Mouse (Mus musculus): ENCODE measurements around the gene Ggt6. TPM values are rescaled to one million over a fixed set of nuclear protein-coding genes. Genes with fewer than 3 reads are reported as not detected.
"Not testable (repeated sequence)": the region's sequence is repeated elsewhere in the genome, so short reads cannot be mapped to it uniquely, and the experiment has no call there.

Gene Ggt6
- polyA plus RNA-seq, 1 experiment: 7.0 TPM

DNA sequence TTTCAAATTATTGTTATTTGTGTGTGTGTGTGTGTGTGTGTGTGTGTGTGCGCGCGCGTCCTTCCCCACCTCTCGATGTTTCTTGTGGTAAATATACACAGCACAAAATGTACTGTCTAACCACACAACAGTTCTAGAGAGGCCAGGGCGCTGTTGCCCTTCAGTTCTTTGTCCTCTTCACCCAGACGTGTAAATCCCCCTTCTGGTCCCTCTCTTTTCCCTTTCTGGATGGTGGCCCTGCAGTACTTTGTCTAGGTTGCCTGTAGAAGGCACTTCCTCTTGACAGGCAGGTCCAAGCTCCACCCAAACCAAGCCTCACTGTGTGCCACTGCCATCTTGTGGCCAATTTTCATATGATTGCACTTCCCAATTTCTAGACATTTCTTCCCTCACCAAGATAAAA, 6.0 kb upstream of the Ggt6 start:
- DNase-seq: peak; percentile 72
- WGBS: 25% methylated on average over 7 of the region's 7 CpGs

DNA sequence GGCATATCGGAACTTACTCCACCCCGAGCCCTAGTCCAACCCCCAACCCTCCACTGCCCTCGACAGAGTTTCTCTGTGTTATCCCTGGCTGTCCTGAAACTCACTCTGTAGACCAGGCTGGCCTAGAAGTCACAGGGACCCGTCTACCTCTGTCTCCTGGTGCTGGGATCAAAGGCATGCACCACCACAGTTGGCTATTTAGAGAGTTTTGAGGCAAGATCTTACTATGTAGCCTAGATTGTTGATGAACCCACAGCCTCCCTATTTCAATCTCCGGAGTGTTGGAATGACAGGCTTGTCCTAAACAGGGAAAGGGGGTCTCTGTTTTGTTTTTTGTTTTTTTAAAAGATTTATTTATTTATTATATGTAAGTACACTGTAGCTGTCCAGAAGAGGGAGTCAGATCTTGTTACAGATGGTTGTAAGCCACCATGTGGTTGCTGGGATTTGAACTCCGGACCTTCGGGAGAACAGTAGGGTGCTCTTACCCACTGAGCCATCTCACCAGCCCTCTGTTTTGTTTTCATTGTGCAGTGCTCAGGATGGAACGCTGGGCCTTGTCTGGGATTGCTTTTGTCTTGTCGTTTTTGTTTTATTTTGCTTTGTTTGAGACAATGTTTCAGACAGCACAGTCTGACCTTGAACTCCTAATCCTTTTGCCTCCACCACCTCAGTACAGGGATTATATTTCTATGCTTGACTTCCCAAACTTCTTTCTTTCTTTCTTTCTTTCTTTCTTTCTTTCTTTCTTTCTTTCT, 4.8 kb upstream of the Ggt6 start:
- 68% methylated on average over 9 of the region's 9 CpGs for WGBS
- not testable (repeated sequence) for H3K4me3 ChIP-seq (replicated peaks; ENCODE audit: extremely low read depth, low read depth, low read length); DNase-seq; H3K4me1 ChIP-seq (ENCODE audit: control insufficient read depth, insufficient read depth, low read length)

More for the DNA sequence above, 6.0 kb upstream of the Ggt6 start:
- Histone ChIP-seq H3K4me3 (replicated peaks; ENCODE audit: extremely low read depth, low read depth, low read length) (peak overlapping the region; percentile 27), H3K4me1 (ENCODE audit: control insufficient read depth, insufficient read depth, low read length) (no peaks in the 10 kb centered on the region)
- TF ChIP-seq CTCF (IDR thresholded peaks at IDR 0.05; ENCODE audit: insufficient read depth, low read length): peak; percentile 95
- no peak for TF ChIP-seq POLR2A (IDR thresholded peaks at IDR 0.05; ENCODE audit: borderline replicate concordance, extremely low read depth, low read depth, low read length)

- TF ChIP-seq POLR2A (IDR thresholded peaks at IDR 0.05; ENCODE audit: borderline replicate concordance, extremely low read depth, low read depth, low read length) (no peak), CTCF (IDR thresholded peaks at IDR 0.05; ENCODE audit: insufficient read depth, low read length) (no peak)
- DNase-seq: no peak
- Histone ChIP-seq H3K4me1 (ENCODE audit: control insufficient read depth, insufficient read depth, low read length) (no peaks in the 10 kb centered on the region), H3K4me3 (replicated peaks; ENCODE audit: extremely low read depth, low read depth, low read length) (no peak overlapping the region)
- WGBS: 28% methylated on average over 2 of the region's 2 CpGs
These were observed 344 bp downstream of the Ggt6 start for GRCm38 (mm10) chr11:72435694-72436045.

DNA sequence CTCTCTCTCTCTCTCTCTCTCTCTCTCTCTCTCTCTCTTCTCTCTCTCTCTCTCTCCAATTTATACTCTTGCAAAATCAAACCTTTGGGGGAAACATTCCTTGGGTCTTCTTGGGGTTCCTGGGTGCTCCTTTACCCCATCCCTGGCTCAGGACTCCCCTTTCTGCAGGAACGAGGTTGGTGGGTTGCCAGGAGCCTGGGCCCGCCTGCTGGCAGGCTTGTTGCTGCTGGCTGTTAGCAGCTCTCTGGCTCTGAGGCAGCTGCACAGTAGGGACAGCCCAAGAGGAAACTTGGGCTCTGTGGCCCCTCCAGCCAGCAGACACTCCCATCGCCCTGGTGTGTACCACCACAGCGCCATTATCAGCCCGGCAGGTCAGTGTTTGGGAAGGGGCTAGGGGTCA, 945 bp downstream of the Ggt6 start:
- no peak overlapping the region for H3K4me3 ChIP-seq (replicated peaks; ENCODE audit: extremely low read depth, low read depth, low read length)
- no peak for DNase-seq
- TF ChIP-seq CTCF (IDR thresholded peaks at IDR 0.05; ENCODE audit: insufficient read depth, low read length) (no peak), POLR2A (IDR thresholded peaks at IDR 0.05; ENCODE audit: borderline replicate concordance, extremely low read depth, low read depth, low read length) (no peak)
- no peaks in the 10 kb centered on the region for H3K4me1 ChIP-seq (ENCODE audit: control insufficient read depth, insufficient read depth, low read length)
- WGBS: 58% methylated on average over 5 of the region's 5 CpGs

GRCm38 (mm10) chr11:72436756-72437650, 1.7 kb downstream of the Ggt6 start:
- Histone ChIP-seq H3K4me1 (ENCODE audit: control insufficient read depth, insufficient read depth, low read length) (peaks cover 2% of the 10 kb centered on the region; the same call in 1 of the 2 replicates), H3K4me3 (replicated peaks; ENCODE audit: extremely low read depth, low read depth, low read length) (no peak overlapping the region)
- TF ChIP-seq CTCF (IDR thresholded peaks at IDR 0.05; ENCODE audit: insufficient read depth, low read length) (no peak), POLR2A (IDR thresholded peaks at IDR 0.05; ENCODE audit: borderline replicate concordance, extremely low read depth, low read depth, low read length) (no peak)
- DNase-seq: no peak
- WGBS: 86% methylated on average over 16 of the region's 16 CpGs

DNA sequence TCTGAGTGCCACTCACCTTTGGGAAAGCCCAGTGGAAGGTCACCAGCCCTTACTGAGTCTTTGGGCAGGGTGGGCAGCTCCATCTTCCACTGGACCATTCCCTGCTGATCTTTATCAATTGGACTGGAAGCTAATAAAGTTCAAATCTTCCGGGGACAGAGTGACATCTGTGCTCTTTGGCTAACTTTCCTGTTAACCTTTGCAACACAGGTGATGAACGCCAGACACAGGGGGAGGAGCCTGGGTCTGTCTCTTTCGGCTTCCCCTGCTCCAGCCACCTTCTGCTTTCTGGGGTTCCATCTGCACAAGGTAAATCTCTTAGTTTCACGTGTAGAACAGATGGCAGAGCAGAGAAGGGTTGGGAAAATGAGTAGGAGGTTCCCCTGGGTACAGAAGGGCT, 3.1 kb downstream of the Ggt6 start:
- 59% methylated on average over 4 of the region's 4 CpGs for WGBS
- no peak for DNase-seq
- no peak for TF ChIP-seq CTCF (IDR thresholded peaks at IDR 0.05; ENCODE audit: insufficient read depth, low read length)
- TF ChIP-seq POLR2A (IDR thresholded peaks at IDR 0.05; ENCODE audit: borderline replicate concordance, extremely low read depth, low read depth, low read length): no peak
- Histone ChIP-seq H3K4me1 (ENCODE audit: control insufficient read depth, insufficient read depth, low read length) (peaks cover 2% of the 10 kb centered on the region; the same call in 1 of the 2 replicates), H3K4me3 (replicated peaks; ENCODE audit: extremely low read depth, low read depth, low read length) (no peak overlapping the region)

GRCm38 (mm10) chr11:72440597-72440964, 5.3 kb downstream of the Ggt6 start:
- not testable (repeated sequence) for H3K4me1 ChIP-seq (ENCODE audit: control insufficient read depth, insufficient read depth, low read length); DNase-seq
- peak overlapping the region; percentile 92 for H3K4me3 ChIP-seq (replicated peaks; ENCODE audit: extremely low read depth, low read depth, low read length)
- 32% methylated on average over 6 of the region's 6 CpGs for WGBS

GRCm38 (mm10) chr11:72440965-72441664, 5.8 kb downstream of the Ggt6 start, which contains the start of gene Mybbp1a:
Gene Mybbp1a, plus strand, starts transcription at chr11:72441355.
- under 1% methylated on average over 46 of the region's 46 CpGs for WGBS
- TF ChIP-seq POLR2A (IDR thresholded peaks at IDR 0.05; ENCODE audit: borderline replicate concordance, extremely low read depth, low read depth, low read length): peak; percentile 97; the same call in 1 of the 2 replicates
- no peak for TF ChIP-seq CTCF (IDR thresholded peaks at IDR 0.05; ENCODE audit: insufficient read depth, low read length)
- H3K4me1 ChIP-seq (ENCODE audit: control insufficient read depth, insufficient read depth, low read length): peaks cover 2% of the 10 kb centered on the region; the same call in 1 of the 2 replicates

DNA sequence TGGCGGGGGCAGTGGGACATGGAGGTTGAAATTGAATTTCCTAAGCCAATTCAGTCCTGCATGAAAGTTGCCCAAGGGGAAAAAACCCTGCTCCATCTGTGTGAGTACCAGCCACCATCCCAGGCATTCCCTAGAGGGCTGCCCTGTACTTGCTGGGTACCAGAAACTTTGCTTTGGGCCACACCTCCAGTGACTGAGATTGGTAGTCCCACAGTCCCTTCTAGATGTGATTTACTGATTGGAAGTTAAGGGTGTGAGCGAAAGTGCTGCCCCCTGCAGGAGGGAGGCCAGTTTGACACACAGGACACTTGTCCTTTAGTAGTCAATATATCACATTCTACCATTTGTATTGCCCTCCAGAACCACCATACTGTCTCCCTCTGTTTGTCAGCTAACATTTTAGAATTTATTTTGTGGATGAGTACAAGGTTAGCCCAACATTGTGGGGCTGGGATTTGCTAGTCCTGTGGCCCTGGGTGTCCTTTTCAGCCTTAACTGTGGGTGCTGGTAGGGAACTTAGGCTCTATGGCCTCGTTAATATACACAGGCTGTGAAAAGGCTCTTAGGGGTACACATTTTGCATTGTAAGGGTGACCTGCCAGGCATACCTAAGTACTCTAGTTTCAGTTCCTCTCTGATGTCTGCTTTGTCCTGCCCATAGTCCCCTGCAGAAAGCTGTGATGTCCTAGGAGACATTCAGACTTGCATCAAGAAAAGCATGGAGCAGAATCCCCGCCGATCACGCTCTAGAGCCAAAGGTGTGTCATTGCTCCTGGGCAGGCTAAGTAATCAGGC, 11.2 kb downstream of the Ggt6 start:
- Histone ChIP-seq H3K4me3 (replicated peaks; ENCODE audit: extremely low read depth, low read depth, low read length) (no peak overlapping the region), H3K4me1 (ENCODE audit: control insufficient read depth, insufficient read depth, low read length) (peaks cover 2% of the 10 kb centered on the region; the same call in 1 of the 2 replicates)
- WGBS: 87% methylated on average over 6 of the region's 6 CpGs
- no peak for TF ChIP-seq POLR2A (IDR thresholded peaks at IDR 0.05; ENCODE audit: borderline replicate concordance, extremely low read depth, low read depth, low read length)
- peak; percentile 80 for TF ChIP-seq CTCF (IDR thresholded peaks at IDR 0.05; ENCODE audit: insufficient read depth, low read length)
- DNase-seq: no peak

More at GRCm38 (mm10) chr11:72440965-72441664, 5.8 kb downstream of the Ggt6 start, which contains the start of gene Mybbp1a:
- H3K4me3 ChIP-seq (replicated peaks; ENCODE audit: extremely low read depth, low read depth, low read length): peak within 1 kb of the TSS; percentile 92
- DNase-seq: peak; percentile 98
